Mouse (Mus musculus) CH12.LX (cell line): ENCODE measurements around the gene Abcc3. TPM values are rescaled to one million over a fixed set of nuclear protein-coding genes. Genes with fewer than 3 reads are reported as not detected.
"Not testable (repeated sequence)": the region's sequence is repeated elsewhere in the genome, so short reads cannot be mapped to it uniquely, and the experiment has no call there.

Experiments
- DNase-seq: peaks from one replicate; pipeline ENCODE4 v3.0.0-alpha.2; 2013; ENCODE audit errors: extremely low read depth
- H3K27ac ChIP-seq: 2 replicates; pipeline ENCODE4 v1.5.1; 2012; ENCODE audit warnings: low read depth, mild to moderate bottlenecking, control low read depth, moderate library complexity; ENCODE audit not compliant: insufficient read depth
- H3K27me3 ChIP-seq: replicated peaks from 2 replicates; pipeline ENCODE3; 2012; ENCODE audit warnings: inconsistent platforms
- H3K36me3 ChIP-seq, 2 experiments: replicated peaks in 1 of 2; 2 replicates each; pipeline versions ENCODE3 to v1.6.1; 2012; ENCODE audit warnings: inconsistent platforms in 1 of 2, low read length in 1 of 2, mild to moderate bottlenecking in 1 of 2, mixed read lengths in 1 of 2, moderate library complexity in 1 of 2; ENCODE audit not compliant: control insufficient read depth in 1 of 2, insufficient read depth in 1 of 2
- H3K4me1 ChIP-seq, 2 experiments: 2 replicates each; pipeline ENCODE4 v1.6.1; 2012; ENCODE audit warnings: inconsistent platforms in 1 of 2, moderate library complexity in 1 of 2; ENCODE audit not compliant: insufficient read depth in 2 of 2, control insufficient read depth in 1 of 2
- H3K4me2 ChIP-seq: 2 replicates; pipeline ENCODE4 v1.6.1; 2012; ENCODE audit warnings: low read depth, mild to moderate bottlenecking, control low read depth; ENCODE audit not compliant: poor library complexity, insufficient read depth, severe bottlenecking
- H3K4me3 ChIP-seq, 3 experiments: fragments of 150-350 bp in 1 of 3; sonication (generic) in 1 of 3; replicated peaks in 1 of 3; 2 replicates each; pipeline versions ENCODE3 to v1.5.1; 2011 to 2012; ENCODE audit warnings: low read depth in 2 of 3, low read length in 2 of 3, mild to moderate bottlenecking in 2 of 3, moderate library complexity in 2 of 3, control low read depth in 1 of 3, improper control_type of control experiment in 1 of 3, inconsistent platforms in 1 of 3, mixed read lengths in 1 of 3; ENCODE audit not compliant: poor library complexity in 1 of 3
- H3K79me2 ChIP-seq: replicated peaks from 2 replicates; pipeline ENCODE4 v1.6.1; 2012; ENCODE audit warnings: mild to moderate bottlenecking, moderate library complexity; ENCODE audit not compliant: control insufficient read depth, poor library complexity, insufficient read depth, severe bottlenecking; ENCODE audit errors: extremely low read depth
- H3K9ac ChIP-seq: 2 replicates; pipeline ENCODE4 v1.6.1; 2012; ENCODE audit warnings: low read depth, mild to moderate bottlenecking, control low read depth, moderate library complexity; ENCODE audit not compliant: insufficient read depth
- H3K9me3 ChIP-seq: replicated peaks from 2 replicates; pipeline ENCODE3; 2012; ENCODE audit warnings: low read length, inconsistent platforms, mixed read lengths
- ELF1 ChIP-seq: IDR thresholded peaks from 2 replicates; pipeline ENCODE4 v1.6.1; 2014; ENCODE audit warnings: low read depth, mild to moderate bottlenecking, inconsistent platforms, low read length, improper control_type of control experiment
- HCFC1 ChIP-seq: IDR thresholded peaks from 2 replicates; pipeline ENCODE4 v1.6.1; 2012; ENCODE audit warnings: low read depth, mild to moderate bottlenecking, inconsistent platforms, low read length, improper control_type of control experiment
- MAX ChIP-seq: IDR thresholded peaks from 2 replicates; pipeline ENCODE4 v1.6.1; 2011; ENCODE audit warnings: low read length, improper control_type of control experiment
- MAZ ChIP-seq: IDR thresholded peaks from 2 replicates; pipeline ENCODE4 v1.6.1; 2012; ENCODE audit warnings: low read depth, mild to moderate bottlenecking, inconsistent platforms, low read length, improper control_type of control experiment, moderate library complexity
- MXI1 ChIP-seq: IDR thresholded peaks from 2 replicates; pipeline ENCODE4 v1.6.1; 2011; ENCODE audit warnings: mild to moderate bottlenecking, low read depth, low read length, improper control_type of control experiment
- NRF1 ChIP-seq: IDR thresholded peaks from 2 replicates; pipeline ENCODE4 v1.6.1; 2014; ENCODE audit warnings: low read depth, mild to moderate bottlenecking, inconsistent platforms, low read length, improper control_type of control experiment, moderate library complexity
- TBP ChIP-seq: conservative IDR thresholded peaks from 2 replicates; pipeline ENCODE4 v1.6.1; 2011; ENCODE audit warnings: low read depth, low read length, improper control_type of control experiment
- ZMIZ1 ChIP-seq: IDR thresholded peaks from 2 replicates; pipeline ENCODE4 v1.6.1; 2012; ENCODE audit warnings: low read depth, mild to moderate bottlenecking, inconsistent platforms, low read length, improper control_type of control experiment
- dilution Hi-C: fragments of 300-500 bp; cut with MboI; formaldehyde crosslinking; loops from 2 replicates; pipeline ENCODE4 v1.14.3; 2020; ENCODE audit warnings: low sequenced_read_pairs; ENCODE audit not compliant: extremely low pct_unique_long_range_greater_than_20kb, extremely low pct_ligation_motif_present
- in situ Hi-C: fragments of 300-500 bp; cut with MboI; formaldehyde crosslinking; loops from 3 replicates; pipeline ENCODE4 v1.14.3; 2019; ENCODE audit warnings: low sequenced_read_pairs, low pct_ligation_motif_present, low pct_unique_long_range_greater_than_20kb, mixed read lengths
- polyA plus RNA-seq: library from polyadenylated mRNA; unstranded; fragments of >175 nt; gene quantifications from 2 replicates; pipeline ENCODE4 v1.2.1, GENCODE M21; 2012; ENCODE audit warnings: low read depth; ENCODE audit not compliant: insufficient read length
- total RNA-seq, 2 experiments: library from RNA; depleted of rRNA; stranded (reverse); fragments of 300-350 nt in 1 of 2; fragments of >200 nt in 1 of 2; gene quantifications; 2 replicates each; pipeline ENCODE4 v1.2.3; 2012 to 2014

Abcc3 gene
- total and polyA plus RNA-seq, 3 experiments = 0.21 to 0.66 (median 0.40) TPM

DNA sequence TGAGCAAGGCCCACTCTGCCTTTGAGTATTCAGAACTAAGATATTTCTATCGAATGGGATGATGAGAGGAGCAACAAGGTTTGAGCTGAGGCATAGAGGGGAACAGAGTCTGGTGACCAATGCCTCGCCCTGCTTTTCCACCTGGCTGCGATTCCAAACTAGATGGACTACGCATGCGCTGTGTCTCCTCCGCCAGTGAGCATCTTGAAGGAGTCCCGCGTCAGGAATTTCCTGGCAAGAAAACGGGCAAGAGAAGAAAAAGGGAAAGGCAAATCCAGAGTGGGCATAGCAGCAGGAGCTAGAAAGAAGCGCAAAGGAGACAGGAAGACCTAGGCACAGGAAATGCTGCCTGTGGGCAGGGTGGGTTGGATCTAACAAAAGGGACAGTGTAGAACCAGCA, 11.0 kb upstream of the Abcc3 start:
- Histone ChIP-seq H3K27me3 (no peaks in the 10 kb centered on the region), H3K4me3 (no peak overlapping the region), H3K9ac (no peak overlapping the region), H3K9me3 (no peaks in the 10 kb centered on the region), H3K27ac (no peak overlapping the region), H3K4me2 (no peak overlapping the region), H3K79me2 (no peaks in the 10 kb centered on the region), H3K36me3 (no peaks in the 10 kb centered on the region), H3K4me1 (peaks cover 19 to 57% of the 10 kb centered on the region in 2 experiments)
- TF ChIP-seq ELF1 = no peak
- no peak for TF ChIP-seq MXI1
- TF ChIP-seq MAX = no peak
- no peak for TF ChIP-seq ZMIZ1
- in situ Hi-C loops (no loop called here), dilution Hi-C loops (no loop called here)
- DNase-seq = no peak

DNA sequence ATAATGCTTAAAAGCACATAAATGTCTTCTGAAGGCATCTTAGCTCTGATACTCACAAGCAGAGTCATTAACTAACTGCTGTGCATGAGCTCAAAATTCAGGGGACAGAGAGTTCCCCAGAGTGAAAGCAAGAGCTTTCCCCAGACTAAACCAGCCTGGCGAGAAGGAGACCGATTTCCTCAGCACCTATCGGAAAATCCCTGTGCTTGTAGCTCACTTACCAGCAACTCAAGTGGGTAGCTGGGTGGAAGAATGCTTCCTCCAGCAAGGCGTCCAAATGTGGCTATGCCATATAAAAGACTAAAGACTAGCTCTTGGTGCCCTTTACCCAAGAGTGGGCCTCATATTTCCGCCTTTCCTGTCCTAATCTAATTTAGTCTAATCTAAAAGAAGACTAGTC, 9.9 kb upstream of the Abcc3 start:
- no peak for DNase-seq
- no peak for TF ChIP-seq HCFC1
- no peak for TF ChIP-seq MAZ
- TF ChIP-seq NRF1 = no peak
- TF ChIP-seq ELF1 = no peak
- in situ Hi-C loops = no loop called here
- no peaks in the 10 kb centered on the region for H3K36me3 ChIP-seq
- no peak overlapping the region for H3K4me2 ChIP-seq
- H3K4me1 ChIP-seq = peaks cover 16 to 49% of the 10 kb centered on the region in 2 experiments
- no peak overlapping the region for H3K4me3 ChIP-seq
- no peaks in the 10 kb centered on the region for H3K9me3 ChIP-seq
- peaks cover 2% of the 10 kb centered on the region for H3K27me3 ChIP-seq
- no peaks in the 10 kb centered on the region for H3K79me2 ChIP-seq
- H3K27ac ChIP-seq = no peak overlapping the region
- H3K9ac ChIP-seq = no peak overlapping the region
- dilution Hi-C loops = no loop called here

DNA sequence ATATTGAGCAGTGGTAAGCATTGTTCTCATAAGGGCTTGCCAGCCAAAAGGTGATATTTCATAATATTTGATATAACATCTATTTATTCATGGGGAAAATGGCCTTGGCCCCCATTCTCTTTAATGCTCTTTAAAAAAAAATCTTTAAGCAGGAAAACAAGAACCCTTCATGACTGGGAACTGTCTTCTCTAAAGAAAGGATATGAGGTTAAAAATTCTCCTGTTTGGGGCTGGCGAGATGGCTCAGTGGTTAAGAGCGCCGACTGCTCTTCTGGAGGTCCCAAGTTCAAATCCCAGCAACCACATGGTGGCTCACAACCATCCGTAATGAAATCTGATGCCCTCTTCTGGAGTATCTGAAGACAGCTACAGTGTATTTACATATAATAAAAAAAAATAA, 9.2 kb upstream of the Abcc3 start:
- H3K4me3 ChIP-seq, H3K9ac ChIP-seq, DNase-seq, H3K27ac ChIP-seq, H3K27me3 ChIP-seq, H3K79me2 ChIP-seq, in situ Hi-C loops, dilution Hi-C loops, H3K9me3 ChIP-seq, H3K36me3 ChIP-seq, H3K4me2 ChIP-seq: not testable (repeated sequence)
- TF ChIP-seq TBP = 0 out of 2 replicates have a peak, but pooled peaks have one; percentile 68
- H3K4me1 ChIP-seq = peaks cover 12 to 43% of the 10 kb centered on the region in 2 experiments; a peak in 3 of 4 replicates
